Mouse (Mus musculus) adrenal gland, adult 18-20 months (tissue): Measurements from ENCODE around the gene Gm21861. TPM values are rescaled to one million over a fixed set of nuclear protein-coding genes. Genes with fewer than 3 reads are reported as not detected.
"Not testable (repeated sequence)": the region's sequence is repeated elsewhere in the genome, so short reads cannot be mapped to it uniquely, and the experiment has no call there.

Source experiments
- DNase-seq, 2 experiments: peaks; one replicate each; pipeline ENCODE4 v3.0.0; 2021 to 2022; ENCODE audit warnings: low spot score in 2 of 2
- long read RNA-seq, 2 experiments: library from polyadenylated mRNA; stranded (forward); transcript quantifications; one replicate each; pipeline ENCODE4 v2.0.0; 2021
- total RNA-seq, 2 experiments: library from RNA; stranded (reverse); gene quantifications; 1 replicate in 1 of 2; 2 replicates in 1 of 2; pipeline ENCODE4 v1.2.3; 2021

Gm21861 gene
- total RNA-seq: not detected
- long read RNA-seq, experiment 1: 0 reads
- long read RNA-seq, experiment 2: 0 reads

GRCm38 (mm10) chrY:58814497-58814896 lies at the start of gene Gm21861:
TSS of gene Gm21861 (minus strand) at chrY:58814597.
- DNase-seq: not testable (repeated sequence)
